Mouse (Mus musculus) C2C12 (cell line): ENCODE data around the gene Pgm1. TPM values are rescaled to one million over a fixed set of nuclear protein-coding genes. Genes with fewer than 3 reads are reported as not detected.

Experiments
- H3K27me3 ChIP-seq: one replicate; pipeline ENCODE4 v1.6.1; 2011; ENCODE audit not compliant: control insufficient read depth, insufficient read depth, insufficient read length
- H3K36me3 ChIP-seq: one replicate; pipeline ENCODE4 v1.6.1; 2011; ENCODE audit not compliant: control insufficient read depth, insufficient read depth
- H3K4me3 ChIP-seq: one replicate; pipeline ENCODE4 v1.5.1; 2011; ENCODE audit warnings: mild to moderate bottlenecking, control low read depth; ENCODE audit not compliant: poor library complexity, insufficient read depth, severe bottlenecking
- H3K79me2 ChIP-seq: one replicate; pipeline ENCODE4 v1.6.1; 2011; ENCODE audit not compliant: control insufficient read depth, insufficient read depth
- H3K79me3 ChIP-seq: one replicate; pipeline ENCODE4 v1.6.1; 2011; ENCODE audit warnings: low read depth, control low read depth
- H3ac ChIP-seq: one replicate; pipeline ENCODE3; 2011; ENCODE audit warnings: low read depth; ENCODE audit not compliant: control insufficient read depth, insufficient read length
- CEBPB ChIP-seq: IDR thresholded peaks from one replicate; pipeline ENCODE4 v1.6.1; 2011; ENCODE audit warnings: low read depth, mild to moderate bottlenecking, control low read depth, moderate library complexity
- CTCF ChIP-seq: IDR thresholded peaks from one replicate; pipeline ENCODE4 v1.5.1; 2011; ENCODE audit not compliant: control insufficient read depth, insufficient read depth, insufficient read length
- FOSL1 ChIP-seq: IDR thresholded peaks from one replicate; pipeline ENCODE4 v1.8.0; 2011; ENCODE audit warnings: mild to moderate bottlenecking, low read length; ENCODE audit not compliant: poor library complexity, insufficient read depth, severe bottlenecking
- MAX ChIP-seq: IDR thresholded peaks from one replicate; pipeline ENCODE4 v1.6.1; 2011; ENCODE audit warnings: mild to moderate bottlenecking, control low read depth
- MYOD1 ChIP-seq: IDR thresholded peaks from one replicate; pipeline ENCODE4 v1.6.1; 2011; ENCODE audit warnings: low read depth; ENCODE audit not compliant: control insufficient read depth, insufficient read length
- MYOG ChIP-seq: IDR thresholded peaks from one replicate; pipeline ENCODE4 v1.6.1; 2011; ENCODE audit not compliant: control insufficient read depth, insufficient read length; ENCODE audit errors: extremely low read depth
- USF1 ChIP-seq: IDR thresholded peaks from one replicate; pipeline ENCODE4 v1.6.1; 2011; ENCODE audit warnings: low read depth, mild to moderate bottlenecking, control low read depth, moderate library complexity
- polyA plus RNA-seq: library from polyadenylated mRNA; unstranded; fragments of >200 nt; fragmentation: generic; extraction: Trizol; gene quantifications from one replicate; pipeline ENCODE4 v1.2.1, GENCODE M21; 2012; ENCODE audit warnings: missing spikeins

The Pgm1 gene
- polyA plus RNA-seq, 1 experiment: 41.0 TPM

DNA sequence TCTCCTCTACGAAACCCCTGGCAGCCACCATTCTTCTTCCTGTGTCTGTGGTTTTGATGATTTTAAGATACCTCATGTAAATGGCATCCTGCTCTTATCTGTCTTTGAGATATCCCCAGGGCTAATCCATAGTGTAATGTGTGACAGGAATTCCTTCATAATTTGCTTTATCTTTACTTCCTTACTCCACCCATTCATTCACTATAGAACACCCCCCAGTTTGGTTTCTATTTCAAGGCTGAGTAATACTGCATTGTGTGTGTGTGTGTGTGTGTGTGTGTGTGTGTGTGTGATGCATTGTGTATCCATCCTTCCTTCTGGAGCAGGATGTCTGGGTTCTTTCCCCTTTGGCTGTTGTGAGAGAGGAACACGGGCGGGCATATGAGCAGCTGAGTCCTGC lies 30.1 kb downstream of the Pgm1 start:
- H3ac ChIP-seq: no peak overlapping the region
- no peaks in the 10 kb centered on the region for H3K79me2 ChIP-seq
- no peak overlapping the region for H3K4me3 ChIP-seq
- TF ChIP-seq CTCF: no peak
- TF ChIP-seq CEBPB: no peak
- TF ChIP-seq USF1: no peak
- TF ChIP-seq MYOG: no peak
- no peak for TF ChIP-seq FOSL1
- TF ChIP-seq MYOD1: no peak
- TF ChIP-seq MAX: no peak
- no peaks in the 10 kb centered on the region for H3K79me3 ChIP-seq
- peaks cover under 1% of the 10 kb centered on the region for H3K36me3 ChIP-seq
- no peaks in the 10 kb centered on the region for H3K27me3 ChIP-seq

DNA sequence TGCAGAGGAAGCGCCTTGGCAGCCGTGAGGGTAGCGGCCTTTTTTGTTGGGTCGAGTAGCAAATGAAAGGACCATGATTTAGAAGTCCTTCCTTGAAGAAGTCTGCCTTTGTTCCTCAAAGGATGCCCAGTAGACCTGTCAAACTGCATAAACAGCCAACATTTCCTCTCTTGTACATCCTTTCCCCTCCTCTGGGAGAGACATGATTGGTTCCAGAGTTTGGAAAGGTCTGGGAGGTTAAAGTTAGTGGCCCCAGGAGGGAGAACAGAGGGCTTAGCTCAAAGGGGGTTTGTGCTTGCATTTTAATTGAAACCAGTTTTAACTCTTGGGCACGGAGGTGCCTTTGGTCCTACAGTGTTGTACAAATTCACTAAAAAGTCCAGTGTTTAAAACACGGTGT lies 37.3 kb downstream of the Pgm1 start:
- Histone ChIP-seq H3K4me3 (no peak overlapping the region), H3K27me3 (no peaks in the 10 kb centered on the region), H3K79me2 (no peaks in the 10 kb centered on the region), H3K36me3 (peaks cover 17% of the 10 kb centered on the region), H3K79me3 (no peaks in the 10 kb centered on the region), H3ac (no peak overlapping the region)
- TF ChIP-seq MYOD1 (no peak), USF1 (no peak), MYOG (no peak), CTCF (no peak), CEBPB (no peak)

DNA sequence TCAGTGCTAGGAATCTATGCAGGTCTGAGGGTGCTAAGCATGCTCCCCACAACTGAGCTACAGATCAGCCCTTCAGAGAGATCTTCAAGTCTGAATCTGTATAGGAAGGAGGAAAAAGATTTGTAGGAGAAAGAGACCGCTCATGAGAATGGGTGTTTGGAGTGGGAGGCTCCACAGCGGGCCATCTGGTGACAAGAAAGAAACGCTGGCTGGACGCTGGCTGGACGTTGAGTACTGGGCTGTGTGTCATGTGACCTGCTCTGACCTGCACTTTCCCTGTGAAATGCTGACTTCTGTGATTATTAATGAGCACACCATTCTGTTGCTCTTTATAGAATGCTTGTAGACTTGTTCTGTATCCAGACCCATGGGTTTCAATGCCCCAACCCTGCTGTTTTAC lies 40.1 kb downstream of the Pgm1 start:
- no peak for TF ChIP-seq MYOD1
- no peak for TF ChIP-seq MAX
- TF ChIP-seq CEBPB: no peak
- TF ChIP-seq CTCF: no peak
- Histone ChIP-seq H3K79me2 (no peaks in the 10 kb centered on the region), H3K27me3 (no peaks in the 10 kb centered on the region), H3K36me3 (peaks cover 16% of the 10 kb centered on the region), H3K79me3 (no peaks in the 10 kb centered on the region), H3ac (no peak overlapping the region), H3K4me3 (no peak overlapping the region)

DNA sequence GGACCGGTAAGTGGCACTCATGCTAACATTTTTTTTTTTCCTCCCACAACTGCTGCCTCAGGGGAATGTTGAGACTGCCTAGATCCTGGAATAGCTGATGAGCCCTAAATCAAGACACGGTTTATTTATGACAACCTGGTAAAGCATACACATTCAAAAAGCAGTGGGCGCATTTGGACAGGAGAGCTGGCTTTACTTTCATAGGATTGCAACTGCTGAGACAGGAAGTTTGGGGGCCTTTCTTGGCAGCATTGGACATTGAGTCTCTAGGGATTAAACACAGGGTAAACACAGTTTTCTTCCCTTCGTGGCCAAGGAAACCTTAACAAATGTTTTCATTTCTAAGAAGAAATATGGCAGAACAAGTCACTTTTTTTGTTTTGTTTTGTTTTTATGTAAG lies 40.9 kb downstream of the Pgm1 start:
- H3K36me3 ChIP-seq: peaks cover 13% of the 10 kb centered on the region
- no peak overlapping the region for H3ac ChIP-seq
- H3K27me3 ChIP-seq: no peaks in the 10 kb centered on the region
- H3K79me3 ChIP-seq: no peaks in the 10 kb centered on the region
- H3K4me3 ChIP-seq: no peak overlapping the region
- H3K79me2 ChIP-seq: no peaks in the 10 kb centered on the region
- TF ChIP-seq MYOG (no peak), CEBPB (no peak), USF1 (no peak), CTCF (no peak), MAX (no peak), FOSL1 (no peak), MYOD1 (no peak)

DNA sequence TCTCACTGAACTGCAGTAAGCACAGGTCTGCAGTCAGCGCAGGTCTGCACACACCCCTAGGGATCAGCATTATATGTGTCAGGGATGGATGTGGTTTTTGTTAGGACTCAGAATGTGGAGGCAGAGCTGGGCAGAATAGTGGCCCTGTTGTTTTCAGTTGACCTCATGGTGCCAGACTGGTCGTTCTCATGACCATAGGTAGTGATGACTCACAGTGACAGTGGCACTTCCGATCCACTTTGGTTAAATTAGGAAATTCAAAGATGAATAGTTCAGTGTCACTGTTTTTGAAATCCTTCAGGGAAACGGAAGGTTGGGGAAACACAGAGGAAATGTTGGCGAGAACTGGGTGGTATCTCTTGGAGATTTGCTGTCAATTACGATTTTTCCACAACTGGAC lies 43.7 kb downstream of the Pgm1 start:
- no peaks in the 10 kb centered on the region for H3K79me2 ChIP-seq
- H3K36me3 ChIP-seq: peaks cover 3% of the 10 kb centered on the region
- no peak for TF ChIP-seq MYOG
- peak; percentile 41 for TF ChIP-seq MYOD1
- no peak overlapping the region for H3K4me3 ChIP-seq
- H3K79me3 ChIP-seq: no peaks in the 10 kb centered on the region
- H3K27me3 ChIP-seq: no peaks in the 10 kb centered on the region
- H3ac ChIP-seq: no peak overlapping the region

DNA sequence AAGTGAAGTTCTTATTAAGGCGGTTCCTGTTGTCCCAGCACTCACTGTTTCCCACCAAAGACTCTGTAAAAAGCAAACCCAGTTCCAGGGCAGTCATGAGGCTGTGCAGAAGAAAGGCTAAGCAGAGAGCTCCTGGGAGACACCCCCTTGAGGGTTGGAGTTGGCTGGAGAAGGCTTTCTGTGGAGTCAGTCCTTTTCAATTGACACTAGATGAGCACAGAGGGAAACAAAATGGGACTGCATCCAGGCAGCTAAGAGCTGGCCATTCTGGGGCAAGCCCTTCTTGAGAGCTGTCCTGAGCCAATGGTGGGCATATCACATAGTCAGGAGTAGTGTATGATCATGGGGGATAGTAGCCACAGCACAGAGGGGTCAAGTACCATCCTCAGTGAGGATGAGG lies 44.7 kb downstream of the Pgm1 start:
- Histone ChIP-seq H3K79me3 (no peaks in the 10 kb centered on the region), H3K36me3 (no peaks in the 10 kb centered on the region), H3ac (no peak overlapping the region), H3K79me2 (no peaks in the 10 kb centered on the region), H3K27me3 (no peaks in the 10 kb centered on the region), H3K4me3 (no peak overlapping the region)
- TF ChIP-seq CTCF (no peak), MAX (no peak), FOSL1 (no peak), MYOG (no peak), MYOD1 (no peak), CEBPB (no peak), USF1 (no peak)

DNA sequence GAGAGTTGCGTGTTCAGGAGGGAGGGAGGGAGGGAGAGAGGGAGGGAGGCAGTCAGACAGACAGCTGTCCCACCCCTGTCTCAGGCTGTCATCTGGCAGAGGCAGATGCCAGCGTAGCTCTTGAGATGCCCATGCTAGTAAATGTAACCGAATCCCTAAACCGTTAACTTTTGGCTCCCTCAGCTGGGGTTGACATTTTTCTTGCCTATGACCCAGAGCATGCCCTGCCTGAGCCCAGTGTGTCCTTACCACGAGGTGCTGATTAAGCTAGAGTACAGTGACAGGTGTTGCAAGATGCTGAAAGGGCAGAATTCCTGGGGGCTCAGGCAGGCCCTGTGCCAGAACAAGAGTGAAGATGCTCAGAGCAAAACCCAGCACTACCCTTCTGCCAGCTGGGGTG lies 45.2 kb downstream of the Pgm1 start:
- H3ac ChIP-seq: no peak overlapping the region
- H3K4me3 ChIP-seq: no peak overlapping the region
- H3K79me2 ChIP-seq: no peaks in the 10 kb centered on the region
- no peaks in the 10 kb centered on the region for H3K27me3 ChIP-seq
- no peaks in the 10 kb centered on the region for H3K36me3 ChIP-seq
- no peaks in the 10 kb centered on the region for H3K79me3 ChIP-seq
- TF ChIP-seq MAX (peak; percentile 38), MYOG (no peak), MYOD1 (peak; percentile 84), FOSL1 (no peak)
